Mouse (Mus musculus): ENCODE results near the gene Egr2.

DNA sequence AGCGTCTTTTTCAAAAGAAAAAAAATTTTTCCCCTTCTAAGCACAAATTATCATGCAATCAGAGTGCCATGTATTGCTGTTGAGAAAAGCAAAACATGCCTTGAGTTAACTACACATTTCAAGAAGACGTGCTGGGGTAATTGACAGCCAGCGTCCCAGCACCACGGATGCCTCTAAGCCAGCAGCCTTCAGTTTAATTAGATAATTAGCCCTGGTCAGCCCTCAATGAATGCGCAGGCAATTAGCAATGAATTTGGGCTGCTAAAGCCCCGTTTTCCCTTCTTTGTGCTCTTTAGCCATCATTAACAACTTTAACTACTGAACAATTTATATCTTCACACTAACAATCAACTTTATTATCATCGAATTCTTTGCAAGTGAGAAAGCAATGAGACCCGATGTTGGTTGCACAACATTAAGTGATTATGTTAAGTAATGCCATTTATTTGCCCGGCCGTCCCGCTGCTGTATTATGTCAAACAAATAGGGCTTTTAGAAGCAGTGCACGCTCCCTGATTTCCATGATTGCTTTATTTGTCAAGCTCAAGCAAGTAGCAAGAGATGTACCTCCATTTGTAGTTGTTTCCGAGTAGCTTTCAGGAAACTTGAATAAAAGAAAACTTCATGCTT lies 24.6 kb downstream of the Egr2 start:
- TF ChIP-seq POLR2A (IDR thresholded peaks at IDR 0.05; ENCODE audit: low read depth, low read length) (no peak), NELFE (IDR thresholded peaks at IDR 0.05; ENCODE audit: low read depth, low read length) (no peak), CTCF (conservative IDR thresholded peaks at IDR 0.05 in 1 of 2, IDR thresholded peaks at IDR 0.05 in 1 of 2; ENCODE audit: low read depth in 2 of 2, low read length in 2 of 2) (no peak)
